Mouse (Mus musculus): ENCODE data around the gene Plagl1.
"Not testable (repeated sequence)": the region's sequence is repeated elsewhere in the genome, so short reads cannot be mapped to it uniquely, and the experiment has no call there.

Gene Plagl1

GRCm38 (mm10) chr10:13060021-13060668 is at the start of gene Plagl1:
TSS of gene Plagl1 (plus strand) at chr10:13060504.
- DNase-seq, result peak; percentile 34

DNA sequence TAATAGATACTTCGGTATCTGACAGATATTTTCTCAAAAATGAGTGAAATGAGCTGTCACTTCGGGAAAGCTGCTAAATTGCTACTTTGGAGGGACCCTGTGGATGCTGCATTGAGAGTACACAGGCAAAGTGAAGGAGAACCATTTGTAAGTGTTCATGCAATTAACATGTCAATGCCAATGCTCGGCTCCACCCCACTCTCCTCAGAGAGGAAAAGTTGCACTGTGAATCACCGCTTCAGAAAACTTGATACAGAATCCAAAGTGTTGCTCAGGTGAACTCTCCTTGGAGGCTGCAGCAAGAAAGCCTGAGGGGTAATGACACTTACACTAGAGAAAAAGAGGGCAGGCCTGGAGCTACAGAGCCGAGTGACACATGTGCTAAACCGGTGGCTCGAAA is 46.3 kb upstream of the Plagl1 start:
- no peak for DNase-seq

DNA sequence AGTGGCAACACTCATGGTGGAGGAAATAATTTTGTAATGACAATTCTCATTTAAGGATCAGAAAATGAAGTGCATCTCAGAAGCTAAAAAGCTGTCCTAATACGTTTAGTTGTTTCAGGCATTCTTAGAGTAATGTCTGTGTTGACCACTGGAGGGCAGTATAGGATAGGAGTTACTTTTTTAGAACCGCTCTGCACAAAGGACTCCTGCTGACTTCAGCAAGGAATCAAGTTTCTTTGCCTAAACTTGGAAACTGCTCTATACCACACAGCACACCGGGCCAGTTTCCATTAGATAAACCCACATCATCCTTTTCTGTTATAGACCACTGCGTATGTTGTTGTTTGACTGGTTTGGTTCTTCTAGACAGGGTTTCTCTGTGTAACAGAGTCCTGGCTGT is 43.7 kb upstream of the Plagl1 start:
- DNase-seq, result peak; percentile 49

GRCm38 (mm10) chr10:13018510-13018909 is 41.8 kb upstream of the Plagl1 start:
- no peak for DNase-seq

DNA sequence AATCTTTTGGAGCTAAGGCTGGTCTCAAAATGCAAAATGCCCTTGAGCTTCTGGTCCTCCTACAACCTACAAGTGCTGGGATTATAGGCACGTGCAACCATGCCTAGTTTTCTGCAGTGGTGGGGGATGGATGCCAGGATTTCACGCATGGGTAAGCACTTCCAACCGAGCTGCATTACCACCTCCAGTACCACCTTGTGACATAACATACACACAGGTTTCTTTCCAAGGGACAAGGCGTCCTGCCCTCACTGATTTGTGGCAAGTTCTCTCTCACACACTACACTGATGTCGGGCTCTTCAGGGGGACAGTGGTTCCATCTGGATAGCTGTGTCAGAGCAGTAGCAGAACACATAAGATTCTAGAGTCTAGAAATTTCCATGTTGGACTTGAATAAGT is 41.3 kb upstream of the Plagl1 start:
- no peak for DNase-seq

- DNase-seq, result no peak
Measured at GRCm38 (mm10) chr10:13022103-13022502, 38.2 kb upstream of the Plagl1 start.

DNA sequence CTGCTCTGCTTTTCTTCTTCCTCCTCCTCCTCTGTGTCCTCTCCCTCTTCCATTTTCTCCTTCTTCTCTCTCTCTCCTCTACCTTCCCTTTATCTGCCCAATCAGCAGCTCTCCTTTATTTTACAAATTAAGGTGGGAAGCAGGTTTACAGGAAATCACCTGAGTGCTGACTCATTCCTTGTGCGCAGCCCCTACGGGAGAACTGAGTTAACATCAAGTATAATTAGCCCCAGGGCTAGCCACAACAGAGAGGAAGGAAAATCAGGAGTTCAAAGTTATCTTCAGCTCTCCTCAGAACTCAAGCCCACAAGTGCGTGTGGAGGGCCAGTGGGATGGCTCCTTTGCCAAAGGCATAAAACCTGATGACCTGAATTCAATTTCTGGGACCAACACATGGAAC is 36.3 kb upstream of the Plagl1 start:
- DNase-seq, result not testable (repeated sequence)

DNA sequence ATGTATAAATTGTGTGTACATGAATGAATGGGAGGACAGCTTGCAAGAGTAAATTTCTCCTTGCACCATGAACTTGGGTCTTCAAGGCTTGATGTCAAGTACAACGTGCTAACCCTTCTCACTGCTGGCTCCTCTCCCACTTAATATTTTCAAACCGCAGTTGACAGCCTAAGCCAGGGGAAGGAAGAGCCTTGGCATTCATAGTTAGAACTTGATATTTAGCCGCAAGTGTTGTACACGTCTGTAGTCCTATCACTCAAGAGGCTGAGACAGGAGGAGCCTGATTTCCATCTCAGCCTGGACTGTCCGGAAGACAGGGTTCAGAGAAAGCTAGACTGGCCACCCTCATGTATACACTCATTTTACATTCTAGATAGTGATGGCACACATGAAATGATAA is 32.6 kb upstream of the Plagl1 start:
- no peak for DNase-seq

GRCm38 (mm10) chr10:13028215-13028614 is 32.1 kb upstream of the Plagl1 start:
- DNase-seq, result no peak

DNA sequence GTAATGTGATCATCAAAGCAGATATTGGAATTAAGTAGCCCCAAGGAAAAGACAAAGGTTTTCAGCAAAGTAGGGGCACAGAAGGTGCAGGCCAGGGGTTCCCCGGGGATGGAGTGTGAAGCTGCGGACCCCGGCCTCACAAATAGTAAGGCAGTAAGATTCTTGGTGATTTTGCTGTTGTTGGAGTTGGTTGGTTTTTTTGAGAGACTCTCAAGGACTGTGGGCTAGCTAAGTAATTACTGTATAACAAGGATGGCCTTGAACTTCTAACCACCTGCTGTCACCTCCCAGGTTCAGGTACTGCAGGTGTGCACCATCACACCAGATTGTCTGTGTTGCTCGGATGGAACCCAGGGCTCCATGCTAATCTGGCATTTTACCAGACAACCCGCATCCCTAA is 30.9 kb upstream of the Plagl1 start:
- no peak for DNase-seq

DNA sequence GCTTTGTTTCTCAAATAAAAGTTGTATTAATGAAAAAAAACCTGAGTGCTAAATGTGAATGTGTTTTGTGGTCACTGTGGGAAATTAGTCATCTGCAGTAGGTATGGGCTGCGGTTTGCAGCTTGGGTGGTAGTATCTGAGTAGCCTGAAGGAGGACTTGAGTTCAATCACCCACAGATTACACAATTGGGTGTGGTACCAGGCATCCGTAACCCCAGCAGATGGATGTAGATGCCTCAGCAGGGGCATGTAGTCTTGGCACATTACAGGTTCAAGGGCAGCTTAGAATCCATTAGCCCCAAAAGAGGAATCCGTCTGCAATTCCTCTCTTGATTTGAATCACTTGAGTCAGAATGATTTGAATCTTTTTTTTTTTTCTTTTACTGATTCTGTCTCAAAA is 25.0 kb upstream of the Plagl1 start:
- no peak for DNase-seq

DNA sequence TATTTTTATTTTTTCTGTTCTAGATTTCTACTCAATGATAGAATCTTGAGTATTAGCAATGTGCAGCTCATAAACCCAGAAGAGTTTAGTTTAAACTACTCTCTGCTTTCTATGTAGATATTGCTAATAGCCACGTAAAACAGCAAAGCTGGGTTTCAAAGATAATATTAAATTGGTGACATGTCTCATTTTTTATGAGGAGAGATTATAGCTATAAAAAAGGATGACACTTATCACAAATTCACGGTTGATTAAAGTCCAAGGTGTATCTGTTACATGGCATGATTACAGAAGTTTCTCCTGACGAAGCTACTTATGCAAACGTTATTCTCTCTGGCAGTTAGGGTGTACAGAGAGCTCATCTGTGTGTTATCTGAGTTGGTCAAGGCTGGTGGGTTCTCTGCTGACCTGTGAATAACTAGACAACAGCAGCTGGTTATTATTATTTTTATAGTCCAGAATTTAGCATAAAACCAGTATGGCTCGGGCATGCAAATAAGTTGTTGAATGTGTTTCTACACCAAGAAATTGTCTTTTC is 20.6 kb upstream of the Plagl1 start:
- no peak for DNase-seq

DNA sequence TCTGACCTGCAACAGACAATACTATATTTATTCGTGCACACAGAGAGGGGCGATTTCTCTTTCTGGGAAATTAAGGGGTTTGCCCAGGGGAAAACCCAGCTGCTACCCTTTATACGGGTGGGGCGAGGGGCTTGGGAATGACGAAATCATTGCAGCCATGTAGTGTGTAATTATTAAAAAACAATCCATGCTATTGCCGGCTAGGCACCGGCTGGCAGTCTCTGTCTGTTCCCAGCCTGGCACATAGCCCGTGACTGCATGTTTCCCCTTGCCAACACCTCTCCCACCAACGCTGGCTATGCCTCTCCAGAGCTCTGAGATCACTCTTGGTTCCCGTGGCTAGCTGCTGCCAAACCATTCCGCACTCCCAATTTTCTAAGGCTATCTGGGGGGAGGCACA is 15.6 kb upstream of the Plagl1 start:
- peak; percentile 78 for DNase-seq

GRCm38 (mm10) chr10:13047816-13048215 is 12.5 kb upstream of the Plagl1 start:
- no peak for DNase-seq

DNA sequence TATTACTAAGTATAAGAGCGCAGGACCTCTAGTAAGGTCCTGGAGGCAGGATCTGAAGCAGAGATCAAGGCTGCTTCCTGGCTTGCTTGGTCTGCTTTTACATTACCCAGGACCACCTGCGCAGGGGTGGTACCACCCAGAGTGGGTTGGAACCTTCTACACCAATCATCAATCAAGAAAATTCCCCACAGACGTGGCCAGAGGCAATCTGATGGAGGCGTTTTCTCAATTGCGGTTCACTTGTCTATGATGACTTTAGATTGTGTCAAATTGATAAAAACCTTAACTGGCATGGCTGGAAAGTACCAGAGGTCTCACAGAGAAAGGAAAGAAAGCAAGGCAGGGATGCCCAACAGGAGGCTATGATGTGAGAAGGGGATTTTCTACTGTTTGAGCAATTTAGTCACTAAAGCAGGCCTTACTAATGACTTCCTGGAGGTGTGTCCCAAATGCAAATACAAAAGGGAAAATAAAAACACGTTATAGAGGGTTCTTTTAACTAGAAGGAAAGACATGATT is 3.4 kb upstream of the Plagl1 start:
- DNase-seq, result no peak

GRCm38 (mm10) chr10:13060821-13061671 is 742 bp downstream of the Plagl1 start:
- DNase-seq, result no peak

DNA sequence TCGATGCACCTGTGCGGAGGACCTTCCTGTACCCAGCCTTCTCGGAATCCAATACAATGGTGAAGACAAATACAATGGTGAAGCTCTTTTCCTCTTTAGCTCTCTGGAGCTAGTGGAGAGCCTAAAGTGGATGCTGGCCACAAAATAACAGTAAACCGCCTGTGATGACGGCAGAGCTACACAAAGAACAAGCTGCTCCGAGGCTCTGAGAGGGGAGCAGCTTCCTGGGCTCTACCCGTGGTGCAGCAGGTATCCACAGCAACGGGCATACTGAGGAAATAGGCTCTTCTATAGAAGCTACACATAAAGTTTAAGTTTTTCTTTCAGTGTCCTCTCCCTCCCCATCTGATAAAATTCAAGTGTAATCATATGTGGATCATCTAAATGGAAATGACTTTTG is 2.1 kb downstream of the Plagl1 start:
- no peak for DNase-seq

- DNase-seq, result no peak
Measured at GRCm38 (mm10) chr10:13063457-13063856, 3.2 kb downstream of the Plagl1 start.

GRCm38 (mm10) chr10:13065129-13065752 is 4.9 kb downstream of the Plagl1 start:
- DNase-seq, result no peak

GRCm38 (mm10) chr10:13071031-13071430 is 10.7 kb downstream of the Plagl1 start:
- no peak for DNase-seq

DNA sequence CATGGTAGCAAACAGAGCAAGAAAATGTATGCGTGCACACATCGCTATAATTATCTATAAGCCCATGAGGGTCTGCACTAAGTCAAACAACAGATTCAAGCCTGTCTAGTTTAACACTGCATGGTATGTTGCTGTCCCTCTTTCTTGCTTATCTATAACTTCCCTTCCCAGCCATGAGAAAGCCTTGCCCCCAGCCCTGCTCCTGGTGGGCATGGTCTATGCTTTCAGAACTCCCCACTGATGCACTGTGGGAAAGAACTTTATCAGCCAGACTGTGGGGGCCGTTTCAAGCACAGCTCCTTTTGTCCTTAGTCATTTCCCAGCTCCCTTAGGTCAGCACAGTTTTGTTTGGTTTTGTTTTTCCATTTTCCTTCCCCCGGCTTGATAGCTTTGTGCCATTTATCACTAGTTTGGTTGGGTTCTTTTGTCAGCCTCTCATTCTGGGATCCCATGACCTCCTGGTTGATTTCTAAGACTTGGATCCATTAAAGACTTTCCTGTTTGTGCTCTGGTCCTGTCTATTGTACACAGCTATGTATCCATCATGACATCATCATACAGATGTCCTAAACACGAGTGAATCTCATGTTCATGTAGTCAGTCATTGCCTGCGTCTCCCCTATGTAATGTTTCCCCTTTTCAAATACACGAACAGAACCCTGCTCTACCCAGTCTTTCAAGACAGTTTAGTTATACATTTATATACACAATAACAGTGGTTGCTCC is 16.7 kb downstream of the Plagl1 start:
- DNase-seq, result no peak

DNA sequence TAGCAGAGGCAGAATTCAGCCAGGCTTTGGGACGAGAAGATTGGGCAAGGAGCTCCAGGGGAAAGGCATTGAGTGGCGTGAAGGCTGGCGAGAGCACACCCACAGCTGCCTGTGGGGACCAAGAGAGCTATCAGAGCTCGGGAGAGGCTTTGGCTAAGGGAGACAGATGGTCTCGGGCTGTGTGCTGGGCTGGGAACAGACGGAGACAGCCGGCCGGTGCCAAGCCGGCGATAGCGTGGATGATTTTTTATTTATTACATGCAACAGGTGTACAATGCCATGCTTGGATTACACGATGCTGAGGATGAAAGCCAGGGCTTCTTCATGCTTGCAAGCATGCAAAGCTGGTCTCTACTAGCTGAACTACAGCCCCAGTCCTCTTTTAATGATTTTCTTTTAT is 22.2 kb downstream of the Plagl1 start:
- peak; percentile 35 for DNase-seq

All from layer of hippocampus, adult 9-11 months (tissue).